Mouse (Mus musculus) spleen, adult 2 months (tissue): ENCODE measurements around the gene Smpd3.

Experiments used
- CTCF ChIP-seq: fragments of 200-500 bp; IDR thresholded peaks from 2 replicates; pipeline ENCODE4 v1.5.1; 2011; ENCODE audit warnings: mild to moderate bottlenecking, inconsistent platforms; ENCODE audit not compliant: insufficient read depth, insufficient read length, insufficient replicate concordance; ENCODE audit errors: extremely low read depth
- POLR2A ChIP-seq: fragments of 200-500 bp; IDR thresholded peaks from 2 replicates; pipeline ENCODE4 v1.6.1; 2011; ENCODE audit warnings: low read depth, low read length, inconsistent platforms

GRCm38 (mm10) chr8:106336031-106336430, 1.8 kb downstream of the Smpd3 start:
- TF ChIP-seq CTCF (no peak), POLR2A (no peak)
